Mouse (Mus musculus): ENCODE measurements around the gene E2f4. TPM values are rescaled to one million over a fixed set of nuclear protein-coding genes. Genes with fewer than 3 reads are reported as not detected.

The E2f4 gene
- polyA plus RNA-seq, 1 experiment from 2014 or later: 41.6 TPM

GRCm38 (mm10) chr8:105270101-105270915 is 27.2 kb upstream of the E2f4 start:
- WGBS: 3% methylated on average over 39 of the region's 39 CpGs

DNA sequence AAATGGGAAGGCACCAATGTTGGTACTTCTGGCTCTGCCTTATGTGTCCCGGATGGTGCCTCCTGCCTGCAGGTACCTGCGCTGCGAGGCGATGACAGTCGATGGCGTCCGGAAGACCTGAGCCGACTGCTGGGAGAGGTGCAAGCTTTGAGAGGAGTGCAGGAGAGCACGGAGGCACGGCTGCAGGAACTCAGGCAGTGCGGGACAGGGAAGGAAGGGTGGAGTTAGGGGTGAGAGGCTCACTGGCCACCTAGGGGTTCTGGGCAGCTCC is 26.6 kb upstream of the E2f4 start:
- 3% methylated on average over 11 of the region's 11 CpGs for WGBS
- H3K27ac ChIP-seq (replicated peaks): no peak overlapping the region
- ATAC-seq (ENCODE audit: low FRiP score): no peak
- H3K4me3 ChIP-seq (replicated peaks): peak overlapping the region; percentile 13; the same call in 1 of the 2 replicates
- peak overlapping the region; percentile 80 for H3K4me2 ChIP-seq
- peaks cover 47% of the 10 kb centered on the region for H3K4me1 ChIP-seq
- H3K27me3 ChIP-seq (replicated peaks): peaks cover 96% of the 10 kb centered on the region
- no peaks in the 10 kb centered on the region for H3K9me3 ChIP-seq (replicated peaks)
- no peaks in the 10 kb centered on the region for H3K36me3 ChIP-seq
- no peak overlapping the region for H3K9ac ChIP-seq (replicated peaks)

More at GRCm38 (mm10) chr8:105270101-105270915, 27.2 kb upstream of the E2f4 start:
- Histone ChIP-seq H3K9ac (replicated peaks) (no peak overlapping the region), H3K27ac (replicated peaks) (no peak overlapping the region), H3K4me2 (peak overlapping the region; percentile 80), H3K27me3 (replicated peaks) (peaks cover 96% of the 10 kb centered on the region), H3K4me1 (peaks cover 42% of the 10 kb centered on the region), H3K4me3 (replicated peaks) (peak overlapping the region; percentile 54), H3K36me3 (no peaks in the 10 kb centered on the region), H3K9me3 (replicated peaks) (no peaks in the 10 kb centered on the region)
- no peak for ATAC-seq (ENCODE audit: low FRiP score)

DNA sequence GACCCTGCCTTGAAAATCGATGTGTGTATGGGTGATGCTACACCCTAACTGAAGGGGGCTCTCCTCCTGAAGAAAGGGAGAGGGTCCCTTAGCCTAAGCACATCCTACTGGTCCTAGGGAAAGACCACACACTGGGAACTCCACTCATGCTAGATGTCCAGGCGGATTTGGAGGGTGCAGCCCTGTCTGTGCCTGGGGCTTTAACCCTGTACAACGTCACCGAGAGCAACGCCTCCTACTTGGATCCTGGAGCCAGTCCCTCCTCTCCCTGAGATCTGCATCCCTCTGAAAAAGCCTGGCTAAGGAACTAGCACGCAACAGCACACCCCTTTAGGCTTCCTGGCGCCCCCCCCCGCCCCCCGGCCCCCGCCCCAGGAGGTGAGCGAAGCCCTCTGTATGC is 22.1 kb upstream of the E2f4 start:
- 7% methylated on average over 11 of the region's 11 CpGs for WGBS
- Histone ChIP-seq H3K4me2 (peak overlapping the region; percentile 89), H3K27me3 (replicated peaks) (peaks cover 96% of the 10 kb centered on the region), H3K9ac (replicated peaks) (0 out of 2 replicates have a peak overlapping the region, but pooled peaks have one; percentile 47), H3K4me3 (replicated peaks) (peak overlapping the region; percentile 48; the same call in 1 of the 2 replicates), H3K4me1 (peaks cover 39% of the 10 kb centered on the region), H3K27ac (replicated peaks) (no peak overlapping the region), H3K9me3 (replicated peaks) (no peaks in the 10 kb centered on the region), H3K36me3 (peaks cover 7% of the 10 kb centered on the region)
- no peak for ATAC-seq (ENCODE audit: low FRiP score)

- 6% methylated on average over 10 of the region's 10 CpGs for WGBS
- H3K4me1 ChIP-seq: peaks cover 35% of the 10 kb centered on the region
- ATAC-seq (ENCODE audit: low FRiP score): no peak; the same call in 1 of the 2 replicates
- H3K27me3 ChIP-seq (replicated peaks): peaks cover 95% of the 10 kb centered on the region
- H3K4me2 ChIP-seq: peak within 1 kb of the TSS; percentile 89
- H3K9ac ChIP-seq (replicated peaks): peak within 1 kb of the TSS; percentile 47
- H3K27ac ChIP-seq (replicated peaks): peak within 1 kb of the TSS; percentile 37; the same call in 1 of the 2 replicates
- peak within 1 kb of the TSS; percentile 48 for H3K4me3 ChIP-seq (replicated peaks)
- peaks cover 11% of the 10 kb centered on the region for H3K36me3 ChIP-seq
- H3K9me3 ChIP-seq (replicated peaks): no peaks in the 10 kb centered on the region
Observed at GRCm38 (mm10) chr8:105275840-105276239, 21.6 kb upstream of the E2f4 start, which contains the start of gene Nol3. Gene Nol3 (plus strand): TSS chr8:105276140.

- WGBS: 3% methylated on average over 30 of the region's 30 CpGs
- Histone ChIP-seq H3K4me1 (peaks cover 32% of the 10 kb centered on the region), H3K9me3 (replicated peaks) (no peaks in the 10 kb centered on the region), H3K9ac (replicated peaks) (peak overlapping the region; percentile 47), H3K4me2 (peak overlapping the region; percentile 89), H3K36me3 (peaks cover 13% of the 10 kb centered on the region), H3K27ac (replicated peaks) (peak overlapping the region; percentile 37; the same call in 1 of the 2 replicates), H3K27me3 (replicated peaks) (peaks cover 89% of the 10 kb centered on the region), H3K4me3 (replicated peaks) (peak overlapping the region; percentile 48)
- peak; percentile 61 for ATAC-seq (ENCODE audit: low FRiP score)
Observed at GRCm38 (mm10) chr8:105276292-105277120, 21.0 kb upstream of the E2f4 start.

GRCm38 (mm10) chr8:105278911-105279334 is 18.5 kb upstream of the E2f4 start:
- Histone ChIP-seq H3K4me1 (peaks cover 40% of the 10 kb centered on the region), H3K9ac (replicated peaks) (no peak overlapping the region), H3K27me3 (replicated peaks) (peaks cover 66% of the 10 kb centered on the region), H3K4me3 (replicated peaks) (peak overlapping the region; percentile 25), H3K27ac (replicated peaks) (no peak overlapping the region), H3K36me3 (peaks cover 37% of the 10 kb centered on the region), H3K9me3 (replicated peaks) (no peaks in the 10 kb centered on the region), H3K4me2 (peak overlapping the region; percentile 56)
- 3% methylated on average over 28 of the region's 28 CpGs for WGBS
- ATAC-seq (ENCODE audit: low FRiP score): peak; percentile 54

DNA sequence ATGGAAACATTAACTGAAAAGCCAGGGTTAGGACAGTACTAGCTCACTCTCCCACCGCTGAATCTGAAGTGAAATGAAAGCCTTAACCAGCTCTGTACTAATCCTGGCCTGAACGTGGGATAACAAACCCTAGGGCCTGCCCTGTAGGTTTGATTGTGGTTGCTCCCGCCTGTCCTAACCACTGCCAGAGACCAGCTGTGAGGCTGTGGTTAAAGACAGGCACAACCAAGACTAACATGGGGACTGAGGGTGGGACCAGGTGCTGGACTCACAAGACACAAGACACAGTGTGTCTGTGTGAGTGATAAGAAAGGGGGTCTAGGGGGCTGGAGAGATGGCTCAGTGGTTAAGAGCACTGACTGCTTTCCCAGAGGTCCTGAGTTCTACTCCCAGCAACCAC is 16.9 kb upstream of the E2f4 start:
- no peaks in the 10 kb centered on the region for H3K9me3 ChIP-seq (replicated peaks)
- ATAC-seq (ENCODE audit: low FRiP score): no peak
- no peak overlapping the region for H3K4me3 ChIP-seq (replicated peaks)
- H3K36me3 ChIP-seq: peaks cover 44% of the 10 kb centered on the region
- no peak overlapping the region for H3K9ac ChIP-seq (replicated peaks)
- H3K4me2 ChIP-seq: no peak overlapping the region
- peaks cover 44% of the 10 kb centered on the region for H3K4me1 ChIP-seq
- 77% methylated on average over 3 of the region's 3 CpGs for WGBS
- H3K27me3 ChIP-seq (replicated peaks): peaks cover 50% of the 10 kb centered on the region
- no peak overlapping the region for H3K27ac ChIP-seq (replicated peaks)

DNA sequence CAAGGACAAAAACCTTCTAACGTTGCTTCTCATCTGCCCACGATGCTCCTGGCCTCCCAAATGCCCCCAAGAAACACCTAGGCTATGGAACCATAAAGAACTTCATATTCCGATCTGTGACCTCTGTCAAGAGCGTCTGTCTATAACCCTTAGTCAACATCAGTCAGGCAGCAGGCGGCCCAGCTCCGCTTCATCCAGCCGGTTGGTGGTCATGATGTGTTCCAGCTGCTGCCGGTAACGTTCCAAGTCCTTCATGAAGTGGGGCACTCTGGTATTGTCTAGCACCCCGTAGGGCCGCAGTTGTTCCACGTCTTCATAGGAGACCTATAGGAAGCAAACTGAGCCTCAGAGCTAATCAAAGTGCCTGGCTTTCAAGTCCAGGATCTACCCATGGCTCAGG is 15.6 kb upstream of the E2f4 start:
- 90% methylated on average over 12 of the region's 12 CpGs for WGBS
- no peak for ATAC-seq (ENCODE audit: low FRiP score)

DNA sequence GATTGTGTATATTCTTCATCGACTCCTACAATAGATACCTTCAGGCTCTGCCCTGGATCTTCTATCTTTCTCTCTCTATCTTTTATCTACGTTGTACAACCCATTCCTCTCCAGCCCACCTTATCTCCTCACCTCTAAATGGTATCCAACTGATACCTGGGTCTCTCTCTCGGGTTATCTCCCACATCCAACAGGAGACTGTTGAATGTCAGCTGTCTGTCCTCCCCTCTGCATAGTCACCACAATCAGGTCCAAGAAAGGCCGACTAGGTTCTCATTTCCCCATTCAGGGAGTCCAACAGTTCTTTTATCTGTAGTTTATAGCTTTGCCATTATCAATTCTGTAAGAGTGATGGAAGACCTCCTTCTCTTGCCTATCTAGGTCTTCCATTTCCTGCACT is 15.2 kb upstream of the E2f4 start:
- H3K4me2 ChIP-seq: no peak overlapping the region
- H3K36me3 ChIP-seq: peaks cover 47% of the 10 kb centered on the region
- peaks cover 34% of the 10 kb centered on the region for H3K27me3 ChIP-seq (replicated peaks)
- WGBS: 91% methylated on average over 4 of the region's 4 CpGs
- H3K4me3 ChIP-seq (replicated peaks): no peak overlapping the region
- H3K27ac ChIP-seq (replicated peaks): no peak overlapping the region
- ATAC-seq (ENCODE audit: low FRiP score): no peak
- peaks cover 44% of the 10 kb centered on the region for H3K4me1 ChIP-seq
- no peak overlapping the region for H3K9ac ChIP-seq (replicated peaks)
- no peaks in the 10 kb centered on the region for H3K9me3 ChIP-seq (replicated peaks)

More for the DNA sequence above, 15.6 kb upstream of the E2f4 start:
- Histone ChIP-seq H3K4me3 (replicated peaks) (no peak overlapping the region), H3K9me3 (replicated peaks) (no peaks in the 10 kb centered on the region), H3K9ac (replicated peaks) (no peak overlapping the region), H3K36me3 (peaks cover 47% of the 10 kb centered on the region), H3K4me1 (peaks cover 44% of the 10 kb centered on the region), H3K27ac (replicated peaks) (no peak overlapping the region), H3K4me2 (no peak overlapping the region), H3K27me3 (replicated peaks) (peaks cover 38% of the 10 kb centered on the region)

GRCm38 (mm10) chr8:105283074-105283473 is 14.4 kb upstream of the E2f4 start:
- WGBS: 28% methylated on average over 23 of the region's 23 CpGs
- Histone ChIP-seq H3K4me2 (no peak overlapping the region), H3K27me3 (replicated peaks) (peaks cover 25% of the 10 kb centered on the region), H3K27ac (replicated peaks) (no peak overlapping the region), H3K4me1 (peaks cover 52% of the 10 kb centered on the region), H3K36me3 (peaks cover 47% of the 10 kb centered on the region), H3K9ac (replicated peaks) (no peak overlapping the region), H3K9me3 (replicated peaks) (no peaks in the 10 kb centered on the region), H3K4me3 (replicated peaks) (no peak overlapping the region)
- no peak for ATAC-seq (ENCODE audit: low FRiP score)

DNA sequence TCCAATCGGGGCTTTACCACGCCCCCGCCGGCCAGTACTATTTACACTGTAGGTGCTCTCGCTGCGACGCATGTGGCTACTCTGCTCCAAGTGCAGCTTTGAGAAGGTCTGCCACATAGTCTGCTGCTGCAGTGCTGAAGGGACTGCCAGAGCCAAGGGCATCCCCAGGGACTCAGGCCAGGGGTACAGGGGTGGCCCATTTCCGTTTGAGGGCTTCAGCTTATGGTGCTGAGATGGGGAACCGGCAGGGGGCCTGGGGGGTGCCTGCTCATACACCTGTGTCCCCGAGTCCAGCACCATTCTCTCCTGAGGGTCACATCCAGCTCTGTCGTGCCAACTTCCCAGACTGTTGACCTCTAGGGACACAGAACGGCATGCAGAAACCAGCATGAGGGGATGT is 11.9 kb upstream of the E2f4 start:
- peak overlapping the region; percentile 77; the same call in 1 of the 2 replicates for H3K4me2 ChIP-seq
- no peak overlapping the region for H3K4me3 ChIP-seq (replicated peaks)
- ATAC-seq (ENCODE audit: low FRiP score): no peak
- H3K36me3 ChIP-seq: peaks cover 39% of the 10 kb centered on the region
- 34% methylated on average over 12 of the region's 12 CpGs for WGBS
- no peaks in the 10 kb centered on the region for H3K9me3 ChIP-seq (replicated peaks)
- H3K4me1 ChIP-seq: peaks cover 59% of the 10 kb centered on the region
- no peak overlapping the region for H3K27ac ChIP-seq (replicated peaks)
- H3K9ac ChIP-seq (replicated peaks): no peak overlapping the region
- H3K27me3 ChIP-seq (replicated peaks): peaks cover 2% of the 10 kb centered on the region

All from neural tube, embryonic 15.5 days (tissue).